Mouse (Mus musculus) midbrain, embryonic 11.5 days (tissue): ENCODE data around the gene Prpf8. TPM values are rescaled to one million over a fixed set of nuclear protein-coding genes. Genes with fewer than 3 reads are reported as not detected.

Source experiments
- ATAC-seq: fragments of 200-750 bp; cut with Nextera tagmentation; 2 replicates; pipeline ENCODE4 v1.8.0; 2017; ENCODE audit warnings: moderate TSS enrichment, moderate library complexity; ENCODE audit not compliant: low FRiP score
- DNase-seq: peaks from one replicate; pipeline ENCODE4 v3.0.0; 2015; ENCODE audit warnings: low spot score; ENCODE audit errors: missing footprints
- H3K27ac ChIP-seq: fragments of 300-500 bp; sonication (generic); 2 replicates; pipeline ENCODE4 v1.5.1; 2014; ENCODE audit warnings: low read depth, low read length
- H3K27me3 ChIP-seq: fragments of 300-500 bp; sonication (generic); 2 replicates; pipeline ENCODE4 v1.6.1; 2014; ENCODE audit warnings: mild to moderate bottlenecking, low read length, moderate library complexity, mixed read lengths; ENCODE audit not compliant: control insufficient read depth, insufficient read depth
- H3K36me3 ChIP-seq: fragments of 300-500 bp; sonication (generic); 2 replicates; pipeline ENCODE4 v1.6.1; 2014; ENCODE audit warnings: mild to moderate bottlenecking, low read length, moderate library complexity, mixed read lengths; ENCODE audit not compliant: control insufficient read depth, insufficient read depth
- H3K4me1 ChIP-seq: fragments of 300-500 bp; sonication (generic); 2 replicates; pipeline ENCODE4 v1.6.1; 2014; ENCODE audit warnings: low read length; ENCODE audit not compliant: control insufficient read depth, insufficient read depth
- H3K4me2 ChIP-seq: fragments of 300-500 bp; sonication (generic); 2 replicates; pipeline ENCODE4 v1.6.1; 2014; ENCODE audit warnings: mild to moderate bottlenecking, moderate library complexity
- H3K4me3 ChIP-seq: fragments of 300-500 bp; sonication (generic); 2 replicates; pipeline ENCODE4 v1.5.1; 2014; ENCODE audit warnings: low read depth, low read length
- H3K9ac ChIP-seq: fragments of 300-500 bp; sonication (generic); 2 replicates; pipeline ENCODE4 v1.6.1; 2014; ENCODE audit warnings: low read length
- H3K9me3 ChIP-seq: fragments of 300-500 bp; sonication (generic); 2 replicates; pipeline ENCODE4 v1.6.1; 2016; ENCODE audit warnings: low read length; ENCODE audit not compliant: control insufficient read depth
- WGBS: fragments of 180-500 bp; shearing (Covaris S2); extraction: QIAGEN DNeasy Blood & Tissue Kit; methylation state at CpG from one replicate; pipeline ENCODE4 v1.1.7; 2014; 5-methylcytosine and 5-hydroxymethylcytosine counted together
- polyA plus RNA-seq: library from polyadenylated mRNA; unstranded; fragments of >200 nt; fragmentation: Nextera tagmentation; extraction: Ambion mirVana; gene quantifications from 2 replicates; pipeline ENCODE4 v1.2.1, GENCODE M21; 2014

Prpf8 gene
- polyA plus RNA-seq, 1 experiment from 2014 or later, result 100.0 TPM

- Histone ChIP-seq H3K9me3 (no peaks in the 10 kb centered on the region), H3K9ac (peak within 1 kb of the TSS; percentile 64), H3K27me3 (no peaks in the 10 kb centered on the region), H3K4me3 (peak within 1 kb of the TSS; percentile 41), H3K36me3 (peaks cover 24% of the 10 kb centered on the region), H3K4me1 (peaks cover 13% of the 10 kb centered on the region), H3K27ac (peak within 1 kb of the TSS; percentile 44), H3K4me2 (peak within 1 kb of the TSS; percentile 95)
- DNase-seq (no peak), ATAC-seq (peak; percentile 84)
- 2% methylated on average over 43 of the region's 43 CpGs for WGBS
Measured at GRCm38 (mm10) chr11:75509741-75510626, 23.4 kb downstream of the Prpf8 start, which contains the start of gene Rilp. TSS of gene Rilp (plus strand) at chr11:75510094.

- Histone ChIP-seq H3K9me3 (no peaks in the 10 kb centered on the region), H3K4me3 (peak overlapping the region; percentile 41), H3K27me3 (no peaks in the 10 kb centered on the region), H3K36me3 (peaks cover 20% of the 10 kb centered on the region), H3K4me1 (peaks cover 13% of the 10 kb centered on the region), H3K4me2 (peak overlapping the region; percentile 95), H3K27ac (no peak overlapping the region), H3K9ac (peak overlapping the region; percentile 64)
- ATAC-seq (peak; percentile 92), DNase-seq (peak; percentile 99)
- WGBS, result 2% methylated on average over 24 of the region's 24 CpGs
Measured at GRCm38 (mm10) chr11:75510627-75510993, 24.0 kb downstream of the Prpf8 start.

DNA sequence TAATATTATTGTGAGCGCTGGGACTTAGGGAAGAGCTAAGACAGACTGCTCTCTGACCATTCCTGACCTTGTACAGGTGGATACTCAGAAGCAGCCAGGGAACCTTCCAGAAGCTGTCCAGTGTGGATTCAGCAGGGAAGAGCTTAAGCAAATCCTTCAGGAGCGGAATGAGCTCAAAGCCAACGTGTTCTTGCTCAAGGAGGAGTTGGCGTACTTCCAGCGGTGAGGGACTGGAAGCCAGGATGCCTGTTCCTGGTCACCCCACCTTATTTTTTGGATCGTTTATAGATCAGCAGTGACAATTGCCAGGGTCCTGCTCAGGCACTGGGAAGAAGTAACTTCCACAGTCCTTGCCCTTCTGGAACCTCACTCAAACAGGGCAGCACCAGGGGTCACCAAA is 24.6 kb downstream of the Prpf8 start:
- H3K9me3 ChIP-seq, result no peaks in the 10 kb centered on the region
- DNase-seq, result no peak
- no peak for ATAC-seq
- H3K4me3 ChIP-seq, result no peak overlapping the region
- peaks cover 13% of the 10 kb centered on the region for H3K4me1 ChIP-seq
- no peaks in the 10 kb centered on the region for H3K27me3 ChIP-seq
- H3K27ac ChIP-seq, result no peak overlapping the region
- H3K4me2 ChIP-seq, result no peak overlapping the region
- H3K9ac ChIP-seq, result no peak overlapping the region
- 91% methylated on average over 6 of the region's 6 CpGs for WGBS
- H3K36me3 ChIP-seq, result peaks cover 15% of the 10 kb centered on the region

GRCm38 (mm10) chr11:75512301-75513018 is 25.8 kb downstream of the Prpf8 start:
- WGBS, result 85% methylated on average over 9 of the region's 9 CpGs
- H3K4me1 ChIP-seq, result peaks cover 13% of the 10 kb centered on the region
- peaks cover 11% of the 10 kb centered on the region; the same call in 1 of the 2 replicates for H3K36me3 ChIP-seq
- peak; percentile 62 for DNase-seq
- no peaks in the 10 kb centered on the region for H3K9me3 ChIP-seq
- no peak overlapping the region for H3K4me3 ChIP-seq
- no peak overlapping the region for H3K4me2 ChIP-seq
- H3K27ac ChIP-seq, result no peak overlapping the region
- no peak overlapping the region for H3K9ac ChIP-seq
- no peak for ATAC-seq
- no peaks in the 10 kb centered on the region for H3K27me3 ChIP-seq

GRCm38 (mm10) chr11:75513336-75513735 is 26.7 kb downstream of the Prpf8 start, which contains the start of gene Scarf1:
TSS of gene Scarf1 (plus strand) at chr11:75513540.
- peak; percentile 76 for DNase-seq
- no peak for ATAC-seq
- Histone ChIP-seq H3K27ac (no peak within 1 kb of the TSS), H3K4me3 (no peak within 1 kb of the TSS), H3K9ac (no peak within 1 kb of the TSS), H3K4me2 (no peak within 1 kb of the TSS), H3K27me3 (no peaks in the 10 kb centered on the region), H3K36me3 (peaks cover 7% of the 10 kb centered on the region; the same call in 1 of the 2 replicates), H3K9me3 (no peaks in the 10 kb centered on the region), H3K4me1 (peaks cover 13% of the 10 kb centered on the region)
- WGBS, result 53% methylated on average over 8 of the region's 8 CpGs

- H3K9ac ChIP-seq, result no peak overlapping the region
- no peak overlapping the region for H3K27ac ChIP-seq
- 94% methylated on average over 25 of the region's 25 CpGs for WGBS
- ATAC-seq (no peak), DNase-seq (peak; percentile 23)
- no peaks in the 10 kb centered on the region for H3K36me3 ChIP-seq
- no peaks in the 10 kb centered on the region for H3K27me3 ChIP-seq
- H3K9me3 ChIP-seq, result no peaks in the 10 kb centered on the region
- no peak overlapping the region for H3K4me3 ChIP-seq
- H3K4me1 ChIP-seq, result peaks cover 2% of the 10 kb centered on the region
- H3K4me2 ChIP-seq, result no peak overlapping the region
Measured at GRCm38 (mm10) chr11:75515186-75515585, 28.6 kb downstream of the Prpf8 start.

- H3K36me3 ChIP-seq, result no peaks in the 10 kb centered on the region
- no peak overlapping the region for H3K9ac ChIP-seq
- H3K4me1 ChIP-seq, result no peaks in the 10 kb centered on the region
- no peak overlapping the region for H3K4me2 ChIP-seq
- no peak overlapping the region for H3K27ac ChIP-seq
- H3K4me3 ChIP-seq, result no peak overlapping the region
- DNase-seq (no peak), ATAC-seq (no peak)
- H3K9me3 ChIP-seq, result no peaks in the 10 kb centered on the region
- WGBS, result 80% methylated on average over 15 of the region's 15 CpGs
- H3K27me3 ChIP-seq, result no peaks in the 10 kb centered on the region
Measured at GRCm38 (mm10) chr11:75519834-75520633, 33.4 kb downstream of the Prpf8 start.

DNA sequence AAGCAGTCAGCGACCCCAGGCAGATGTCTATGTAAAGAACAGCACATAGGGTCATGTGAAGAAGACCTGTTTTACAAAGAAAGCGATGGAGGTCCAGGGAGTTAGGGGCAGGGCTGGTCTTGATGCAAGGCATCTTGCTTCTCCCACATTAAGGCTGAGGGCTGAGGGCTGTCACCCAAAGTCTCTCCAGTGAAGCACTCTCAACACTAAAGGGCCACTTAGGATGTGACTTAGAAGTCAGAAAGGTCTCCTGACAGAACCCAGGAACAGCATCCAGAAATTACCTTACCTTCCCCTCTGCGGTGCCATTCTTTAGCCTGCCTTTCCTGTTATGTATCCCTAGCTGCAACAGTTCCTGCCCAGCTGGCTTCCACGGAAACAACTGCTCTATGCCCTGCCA is 35.0 kb downstream of the Prpf8 start:
- Histone ChIP-seq H3K4me3 (no peak overlapping the region), H3K27me3 (no peaks in the 10 kb centered on the region), H3K9me3 (no peaks in the 10 kb centered on the region), H3K9ac (no peak overlapping the region), H3K4me1 (no peaks in the 10 kb centered on the region), H3K27ac (no peak overlapping the region), H3K36me3 (no peaks in the 10 kb centered on the region), H3K4me2 (no peak overlapping the region)
- WGBS, result 86% methylated on average over 4 of the region's 4 CpGs
- DNase-seq, result no peak
- no peak for ATAC-seq
